Mouse (Mus musculus): ENCODE measurements around the gene Gm12216. TPM values are rescaled to one million over a fixed set of nuclear protein-coding genes. Genes with fewer than 3 reads are reported as not detected.
A peak's percentile ranks its signal among the peaks of the same experiment; 100 is the strongest.

The Gm12216 gene
- polyA plus RNA-seq, 1 experiment = 1.6 TPM

- TF ChIP-seq TCF12 (IDR thresholded peaks at IDR 0.05; ENCODE audit: insufficient read depth, poor library complexity, severe bottlenecking) (no peak), POLR2AphosphoS2 (IDR thresholded peaks at IDR 0.05; ENCODE audit: insufficient read length, low read depth) (no peak), MYOD1 (IDR thresholded peaks at IDR 0.05; ENCODE audit: control insufficient read depth in 1 of 3, insufficient read length in 2 of 3, low read depth in 2 of 3) (no peak), REST (IDR thresholded peaks at IDR 0.05; ENCODE audit: insufficient read depth, insufficient read length) (no peak), CEBPB (IDR thresholded peaks at IDR 0.05; ENCODE audit: insufficient read depth, poor library complexity, severe bottlenecking) (no peak), MYOG (IDR thresholded peaks at IDR 0.05; ENCODE audit: control insufficient read depth in 1 of 3, insufficient read depth in 1 of 3, insufficient read length in 2 of 3, low read depth in 2 of 3) (no peak), POLR2A (IDR thresholded peaks at IDR 0.05; ENCODE audit: insufficient read length, low read depth) (no peak), SRF (IDR thresholded peaks at IDR 0.05; ENCODE audit: control insufficient read depth, insufficient read length, low read depth) (no peak), USF1 (IDR thresholded peaks at IDR 0.05; ENCODE audit: low read depth) (no peak), TCF3 (IDR thresholded peaks at IDR 0.05; ENCODE audit: insufficient read length, low read depth) (no peak), E2F4 (IDR thresholded peaks at IDR 0.05; ENCODE audit: insufficient read depth) (no peak)
- H3K36me3 ChIP-seq (ENCODE audit: control insufficient read depth, insufficient read depth) = peaks cover 38% of the 10 kb centered on the region
Observed at GRCm38 (mm10) chr11:53773087-53773486, 86.0 kb downstream of the Gm12216 start, which contains the start of gene Gm17334. Gene Gm17334, minus strand, starts transcription at chr11:53773187.

GRCm38 (mm10) chr11:53772536-53772935, 86.5 kb downstream of the Gm12216 start:
- Histone ChIP-seq H3K27me3 (ENCODE audit: control insufficient read depth, insufficient read depth, insufficient read length) (no peaks in the 10 kb centered on the region), H3K4me2 (ENCODE audit: low read depth) (no peak overlapping the region), H3K79me2 (ENCODE audit: control insufficient read depth, insufficient read depth) (peaks cover 29% of the 10 kb centered on the region), H3ac (ENCODE audit: control insufficient read depth, insufficient read length) (no peak overlapping the region), H3K36me3 (ENCODE audit: control insufficient read depth, insufficient read depth) (peaks cover 34% of the 10 kb centered on the region), H3K4me3 (no peak overlapping the region)
- no peak for TF ChIP-seq TCF12 (IDR thresholded peaks at IDR 0.05; ENCODE audit: insufficient read depth, poor library complexity, severe bottlenecking)
- TF ChIP-seq SRF (IDR thresholded peaks at IDR 0.05; ENCODE audit: control insufficient read depth, insufficient read length, low read depth) = no peak
- TF ChIP-seq REST (IDR thresholded peaks at IDR 0.05; ENCODE audit: insufficient read depth, insufficient read length) = no peak
- no peak for TF ChIP-seq POLR2AphosphoS2 (IDR thresholded peaks at IDR 0.05; ENCODE audit: insufficient read length, low read depth)
- no peak for TF ChIP-seq TCF3 (IDR thresholded peaks at IDR 0.05; ENCODE audit: insufficient read length, low read depth)
- TF ChIP-seq MAX (IDR thresholded peaks at IDR 0.05; ENCODE audit: low read depth) = no peak

More at GRCm38 (mm10) chr11:53773087-53773486, 86.0 kb downstream of the Gm12216 start, which contains the start of gene Gm17334:
- Histone ChIP-seq H3ac (ENCODE audit: control insufficient read depth, insufficient read length) (no peak within 1 kb of the TSS), H3K27me3 (ENCODE audit: control insufficient read depth, insufficient read depth, insufficient read length) (no peaks in the 10 kb centered on the region), H3K4me3 (peak within 1 kb of the TSS; percentile 89), H3K79me2 (ENCODE audit: control insufficient read depth, insufficient read depth) (peaks cover 29% of the 10 kb centered on the region), H3K4me2 (ENCODE audit: low read depth) (peak within 1 kb of the TSS; percentile 86)

GRCm38 (mm10) chr11:53771001-53771744, 87.9 kb downstream of the Gm12216 start:
- H3ac ChIP-seq (ENCODE audit: control insufficient read depth, insufficient read length) = peak overlapping the region; percentile 78
- H3K27me3 ChIP-seq (ENCODE audit: control insufficient read depth, insufficient read depth, insufficient read length) = no peaks in the 10 kb centered on the region
- peaks cover 23% of the 10 kb centered on the region for H3K36me3 ChIP-seq (ENCODE audit: control insufficient read depth, insufficient read depth)
- H3K4me2 ChIP-seq (ENCODE audit: low read depth) = peak overlapping the region; percentile 86
- H3K79me2 ChIP-seq (ENCODE audit: control insufficient read depth, insufficient read depth) = peaks cover 29% of the 10 kb centered on the region
- TF ChIP-seq MYOD1 (IDR thresholded peaks at IDR 0.05; ENCODE audit: control insufficient read depth in 1 of 3, insufficient read length in 2 of 3, low read depth in 2 of 3) (no peak), CEBPB (IDR thresholded peaks at IDR 0.05; ENCODE audit: insufficient read depth, poor library complexity, severe bottlenecking) (no peak), TCF3 (IDR thresholded peaks at IDR 0.05; ENCODE audit: insufficient read length, low read depth) (no peak), E2F4 (IDR thresholded peaks at IDR 0.05; ENCODE audit: insufficient read depth) (no peak), POLR2AphosphoS2 (IDR thresholded peaks at IDR 0.05; ENCODE audit: insufficient read length, low read depth) (no peak), TCF12 (IDR thresholded peaks at IDR 0.05; ENCODE audit: insufficient read depth, poor library complexity, severe bottlenecking) (no peak)
- peak overlapping the region; percentile 89 for H3K4me3 ChIP-seq

- Histone ChIP-seq H3K4me3 (peak overlapping the region; percentile 89), H3K79me2 (ENCODE audit: control insufficient read depth, insufficient read depth) (peaks cover 29% of the 10 kb centered on the region), H3K4me2 (ENCODE audit: low read depth) (peak overlapping the region; percentile 86), H3K27me3 (ENCODE audit: control insufficient read depth, insufficient read depth, insufficient read length) (no peaks in the 10 kb centered on the region), H3ac (ENCODE audit: control insufficient read depth, insufficient read length) (peak overlapping the region; percentile 78), H3K36me3 (ENCODE audit: control insufficient read depth, insufficient read depth) (peaks cover 16% of the 10 kb centered on the region)
- TF ChIP-seq TCF3 (IDR thresholded peaks at IDR 0.05; ENCODE audit: insufficient read length, low read depth) (no peak), POLR2AphosphoS2 (IDR thresholded peaks at IDR 0.05; ENCODE audit: insufficient read length, low read depth) (no peak), MYOG (IDR thresholded peaks at IDR 0.05; ENCODE audit: control insufficient read depth in 1 of 3, insufficient read depth in 1 of 3, insufficient read length in 2 of 3, low read depth in 2 of 3) (peak in 1 of 3 experiments; percentile 0), USF1 (IDR thresholded peaks at IDR 0.05; ENCODE audit: low read depth) (no peak), MYOD1 (IDR thresholded peaks at IDR 0.05; ENCODE audit: control insufficient read depth in 1 of 3, insufficient read length in 2 of 3, low read depth in 2 of 3) (peak in 1 of 3 experiments; percentile 15), MAX (IDR thresholded peaks at IDR 0.05; ENCODE audit: low read depth) (no peak), REST (IDR thresholded peaks at IDR 0.05; ENCODE audit: insufficient read depth, insufficient read length) (no peak), E2F4 (IDR thresholded peaks at IDR 0.05; ENCODE audit: insufficient read depth) (no peak), SRF (IDR thresholded peaks at IDR 0.05; ENCODE audit: control insufficient read depth, insufficient read length, low read depth) (no peak), TCF12 (IDR thresholded peaks at IDR 0.05; ENCODE audit: insufficient read depth, poor library complexity, severe bottlenecking) (no peak), CEBPB (IDR thresholded peaks at IDR 0.05; ENCODE audit: insufficient read depth, poor library complexity, severe bottlenecking) (no peak), POLR2A (IDR thresholded peaks at IDR 0.05; ENCODE audit: insufficient read length, low read depth) (no peak)
Observed at GRCm38 (mm10) chr11:53770125-53770791, 88.8 kb downstream of the Gm12216 start.

All from myocyte (in vitro differentiated cells).